Mouse (Mus musculus) testis, adult 2 months (tissue): ENCODE data around the gene Zfp941. TPM values are rescaled to one million over a fixed set of nuclear protein-coding genes. Genes with fewer than 3 reads are reported as not detected.

Experiments
- H3K27ac ChIP-seq: fragments of 200-500 bp; 2 replicates; pipeline ENCODE4 v1.5.1; 2012; ENCODE audit warnings: low read depth, low read length; ENCODE audit not compliant: control insufficient read depth, insufficient read depth
- H3K27me3 ChIP-seq: fragments of 200-500 bp; 2 replicates; pipeline ENCODE4 v1.6.1; 2012; ENCODE audit warnings: mild to moderate bottlenecking, low read length, moderate library complexity; ENCODE audit not compliant: control insufficient read depth, insufficient read depth
- H3K36me3 ChIP-seq: fragments of 200-500 bp; 2 replicates; pipeline ENCODE4 v1.6.1; 2012; ENCODE audit warnings: mild to moderate bottlenecking, low read length; ENCODE audit not compliant: control insufficient read depth, insufficient read depth
- H3K4me1 ChIP-seq: fragments of 200-500 bp; 2 replicates; pipeline ENCODE4 v1.6.1; 2012; ENCODE audit warnings: low read length; ENCODE audit not compliant: control insufficient read depth, insufficient read depth
- H3K4me3 ChIP-seq: fragments of 200-500 bp; 2 replicates; pipeline ENCODE4 v1.5.1; 2012; ENCODE audit warnings: low read depth, mild to moderate bottlenecking, low read length, moderate library complexity, mixed read lengths; ENCODE audit not compliant: control insufficient read depth
- CTCF ChIP-seq: fragments of 200-500 bp; IDR thresholded peaks from 2 replicates; pipeline ENCODE4 v1.5.1; 2012; ENCODE audit warnings: low read depth, mild to moderate bottlenecking, inconsistent platforms, low read length, moderate library complexity; ENCODE audit not compliant: control insufficient read depth, insufficient read depth, insufficient replicate concordance
- POLR2A ChIP-seq: fragments of 200-500 bp; IDR thresholded peaks from 2 replicates; pipeline ENCODE4 v1.6.1; 2012; ENCODE audit warnings: low read depth, mild to moderate bottlenecking, inconsistent platforms, low read length, moderate library complexity; ENCODE audit not compliant: control insufficient read depth
- polyA plus RNA-seq: library from polyadenylated mRNA; depleted of rRNA; stranded (reverse); fragments of >200 nt; gene quantifications from 2 replicates; pipeline ENCODE4 v1.2.3, GENCODE M21; 2012; rRNA removed

Zfp941 gene
- 1.6 and 1.7 TPM in 2 replicates for polyA plus RNA-seq

GRCm38 (mm10) chr7:140821653-140822329 is at the start of gene Zfp941:
TSS of gene Zfp941 (minus strand) at chr7:140822178.
- Histone ChIP-seq H3K27ac (no peak within 1 kb of the TSS), H3K4me3 (peak within 1 kb of the TSS; percentile 76), H3K27me3 (no peaks in the 10 kb centered on the region), H3K4me1 (peaks cover 7% of the 10 kb centered on the region), H3K36me3 (no peaks in the 10 kb centered on the region)
- TF ChIP-seq POLR2A (no peak), CTCF (no peak)

DNA sequence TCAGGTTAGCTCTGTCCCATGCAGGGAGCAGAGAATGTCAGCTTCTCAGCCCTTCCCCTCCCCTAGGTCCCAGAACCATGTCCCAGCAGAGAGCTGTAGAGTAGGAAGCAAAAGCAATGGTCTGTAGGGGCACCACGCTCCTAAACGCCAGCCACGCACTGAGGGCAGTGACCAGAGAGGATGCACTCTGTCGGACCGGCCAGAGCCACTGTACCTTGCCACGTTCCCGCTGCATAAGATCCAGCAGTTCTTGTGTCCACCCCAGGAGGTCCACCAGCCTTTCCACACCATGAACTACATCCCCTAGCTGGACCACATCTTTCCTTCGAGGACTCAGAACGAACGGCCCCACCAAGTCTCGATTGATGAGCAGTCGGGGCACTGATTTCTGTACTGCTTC is 42.8 kb upstream of the Zfp941 start:
- H3K36me3 ChIP-seq, result no peaks in the 10 kb centered on the region; the same call in 1 of the 2 replicates
- H3K4me3 ChIP-seq, result no peak overlapping the region
- TF ChIP-seq CTCF (no peak), POLR2A (peak; percentile 25; the same call in 1 of the 2 replicates)
- H3K27me3 ChIP-seq, result no peaks in the 10 kb centered on the region
- no peak overlapping the region for H3K27ac ChIP-seq
- H3K4me1 ChIP-seq, result no peaks in the 10 kb centered on the region

- H3K27me3 ChIP-seq, result no peaks in the 10 kb centered on the region
- no peak overlapping the region for H3K27ac ChIP-seq
- TF ChIP-seq CTCF (no peak), POLR2A (no peak)
- H3K4me3 ChIP-seq, result no peak overlapping the region
- H3K4me1 ChIP-seq, result peaks cover 9% of the 10 kb centered on the region
- no peaks in the 10 kb centered on the region; the same call in 1 of the 2 replicates for H3K36me3 ChIP-seq
Observed at GRCm38 (mm10) chr7:140860728-140861127, 38.8 kb upstream of the Zfp941 start.

- Histone ChIP-seq H3K27ac (no peak overlapping the region), H3K4me1 (peaks cover 15% of the 10 kb centered on the region), H3K4me3 (no peak overlapping the region), H3K36me3 (no peaks in the 10 kb centered on the region; the same call in 1 of the 2 replicates), H3K27me3 (no peaks in the 10 kb centered on the region)
- TF ChIP-seq POLR2A (no peak), CTCF (no peak)
Observed at GRCm38 (mm10) chr7:140859997-140860396, 38.0 kb upstream of the Zfp941 start.

DNA sequence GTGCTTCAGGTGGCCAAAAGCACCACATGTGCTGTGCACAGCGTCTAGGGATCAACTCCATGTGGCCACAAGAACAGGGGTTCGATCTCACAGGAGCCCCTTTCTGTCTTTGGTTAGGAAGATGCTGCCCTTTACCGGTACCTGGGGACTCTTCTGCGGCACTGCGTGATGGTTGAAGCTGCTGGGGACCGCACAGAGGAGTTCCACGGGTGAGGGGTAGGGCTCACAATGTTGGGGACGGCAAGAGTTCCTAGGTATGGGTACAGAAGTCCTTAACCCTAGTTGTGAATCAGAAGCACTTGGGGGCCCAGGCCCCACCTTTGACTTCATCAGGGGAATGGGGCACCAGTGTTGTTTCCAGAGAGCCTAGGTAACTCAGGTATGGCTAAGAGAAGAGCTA is 36.8 kb upstream of the Zfp941 start:
- Histone ChIP-seq H3K4me1 (peaks cover 16% of the 10 kb centered on the region), H3K27me3 (no peaks in the 10 kb centered on the region), H3K36me3 (no peaks in the 10 kb centered on the region; the same call in 1 of the 2 replicates), H3K4me3 (no peak overlapping the region), H3K27ac (no peak overlapping the region)
- TF ChIP-seq CTCF (no peak), POLR2A (no peak)

DNA sequence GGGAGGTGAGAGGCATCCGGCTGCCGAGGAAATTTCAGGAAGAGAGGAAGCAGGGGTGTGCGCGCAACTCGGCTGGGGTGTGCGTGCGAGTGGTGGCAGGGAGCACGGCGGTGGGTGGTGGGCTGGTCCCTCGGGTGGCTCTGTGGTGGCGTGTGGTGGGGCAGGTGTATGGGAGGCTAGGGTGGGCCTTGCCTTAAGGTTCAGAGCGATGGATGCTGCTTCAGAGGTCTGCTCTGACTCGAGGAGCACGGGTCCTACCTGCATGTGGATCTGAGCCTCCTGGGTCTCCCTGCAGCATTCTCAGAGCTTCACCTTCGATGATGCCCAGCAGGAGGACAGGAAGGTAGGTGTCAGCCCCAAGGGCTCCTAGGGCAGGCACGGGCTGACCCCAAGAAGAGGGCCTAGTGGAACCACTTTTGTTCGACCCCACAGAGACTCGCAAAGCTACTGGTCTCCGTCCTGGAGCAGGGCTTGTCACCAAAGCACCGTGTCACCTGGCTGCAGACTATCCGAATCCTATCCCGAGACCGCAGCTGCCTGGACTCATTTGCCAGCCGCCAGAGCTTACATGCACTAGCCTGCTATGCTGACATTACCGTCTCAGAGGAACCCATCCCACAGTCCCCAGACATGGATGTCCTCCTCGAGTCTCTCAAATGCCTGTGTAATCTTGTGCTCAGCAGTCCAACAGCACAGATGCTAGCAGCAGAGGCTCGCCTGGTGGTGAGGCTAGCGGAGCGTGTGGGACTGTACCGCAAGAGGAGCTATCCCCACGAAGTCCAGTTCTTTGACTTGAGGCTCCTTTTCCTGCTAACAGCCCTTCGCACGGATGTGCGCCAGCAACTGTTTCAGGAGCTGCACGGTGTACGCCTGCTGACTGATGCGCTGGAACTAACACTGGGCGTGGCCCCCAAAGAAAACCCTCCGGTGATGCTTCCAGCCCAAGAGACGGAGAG is 35.9 kb upstream of the Zfp941 start, which contains the start of gene Bet1l:
Bet1l (minus strand) TSS at position 28 of the 956 bp plus-strand sequence.
- no peaks in the 10 kb centered on the region; the same call in 1 of the 2 replicates for H3K36me3 ChIP-seq
- H3K27me3 ChIP-seq, result no peaks in the 10 kb centered on the region
- peaks cover 16% of the 10 kb centered on the region for H3K4me1 ChIP-seq
- TF ChIP-seq CTCF (no peak), POLR2A (no peak)
- H3K27ac ChIP-seq, result peak within 1 kb of the TSS; percentile 85
- peak within 1 kb of the TSS; percentile 97 for H3K4me3 ChIP-seq
